Mouse (Mus musculus) cerebellum, adult 2 months (tissue): Measurements from ENCODE around the gene Ncoa4.
"Not testable (repeated sequence)": the region's sequence is repeated elsewhere in the genome, so short reads cannot be mapped to it uniquely, and the experiment has no call there.

Experiments used
- CTCF ChIP-seq: fragments of 200-500 bp; IDR thresholded peaks from 2 replicates; pipeline ENCODE4 v1.5.1; 2011; ENCODE audit warnings: low read depth, mild to moderate bottlenecking, control low read depth, low read length, moderate library complexity, borderline replicate concordance; ENCODE audit not compliant: insufficient read depth
- POLR2A ChIP-seq: fragments of 200-500 bp; IDR thresholded peaks from 2 replicates; pipeline ENCODE4 v1.6.1; 2011; ENCODE audit warnings: low read length, control low read depth, borderline replicate concordance; ENCODE audit not compliant: insufficient read depth

GRCm38 (mm10) chr14:32125256-32125655 lies 34.4 kb upstream of the Ncoa4 start:
- TF ChIP-seq CTCF, POLR2A: not testable (repeated sequence)
